ENCODE assay signal across 7 mouse cellular contexts in the genomic region with DNA sequence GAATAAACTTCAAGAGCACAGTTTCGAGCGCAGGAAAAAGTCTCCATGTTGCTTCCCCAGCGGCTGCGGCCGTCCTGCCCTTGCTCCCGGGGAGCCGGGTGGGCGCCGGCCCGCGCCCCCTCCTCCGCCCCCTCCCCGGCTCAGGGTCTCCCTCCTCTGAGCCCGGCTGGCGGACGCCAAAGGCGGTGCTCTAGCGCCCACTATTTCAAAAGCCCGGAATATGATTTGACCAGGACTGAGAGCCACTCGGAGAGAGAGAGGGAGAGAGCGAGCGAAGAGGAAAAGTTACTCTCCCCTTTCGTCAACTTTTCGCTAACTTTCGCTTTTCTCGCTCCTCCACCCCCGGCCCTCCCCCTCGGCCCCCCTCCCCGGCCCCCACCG. TPM values are rescaled to one million over a fixed set of nuclear protein-coding genes. Genes with fewer than 3 reads are reported as not detected.
DNase-seq lines count a peak whose midpoint lies in the region; ATAC-seq lines count a peak whose summit lies in the region.

No protein-coding gene starts in this region.

- under 1% methylated on average over 25 of the region's 30 CpGs for WGBS in forebrain, embryonic 10.5 days
- under 1% methylated on average over 21 of the region's 30 CpGs for WGBS in hindbrain, embryonic 16.5 days
- under 1% methylated on average over 25 of the region's 30 CpGs for WGBS in liver, embryonic 15.5 days (ENCODE audit: insufficient replicate concordance)

- peaks cover 16% of the 10 kb centered on the region for H3K36me3 ChIP-seq in forebrain, embryonic 10.5 days (replicated peaks)
- no peaks in the 10 kb centered on the region for H3K36me3 ChIP-seq in hindbrain, embryonic 16.5 days (ENCODE audit: control insufficient read depth, insufficient read depth, low read length)
- no peaks in the 10 kb centered on the region for H3K36me3 ChIP-seq in liver, embryonic 15.5 days (replicated peaks)

- H3K27ac ChIP-seq in forebrain, embryonic 10.5 days = peak overlapping the region; percentile 99
- H3K27ac ChIP-seq in hindbrain, embryonic 16.5 days (ENCODE audit: low read depth, low read length) = peak overlapping the region; percentile 79
- H3K27ac ChIP-seq in liver, embryonic 15.5 days (replicated peaks) = peak overlapping the region; percentile 65

- peaks cover 98% of the 10 kb centered on the region for H3K27me3 ChIP-seq in forebrain, embryonic 10.5 days (ENCODE audit: poor library complexity, severe bottlenecking)
- H3K27me3 ChIP-seq in hindbrain, embryonic 16.5 days (replicated peaks; ENCODE audit: control insufficient read depth, insufficient read depth, low read length) = peaks cover 49% of the 10 kb centered on the region
- peaks cover 99% of the 10 kb centered on the region for H3K27me3 ChIP-seq in liver, embryonic 15.5 days

- ATAC-seq in hindbrain, embryonic 16.5 days = peak; percentile 79
- ATAC-seq in liver, embryonic 15.5 days (ENCODE audit: insufficient read depth) = peak; percentile 30; the same call in 1 of the 2 replicates

- peak overlapping the region; percentile 61 for H3K4me2 ChIP-seq in hindbrain, embryonic 16.5 days (ENCODE audit: low read length)
- peak overlapping the region; percentile 68 for H3K4me2 ChIP-seq in liver, embryonic 15.5 days

- peak; percentile 39 for DNase-seq in ovary, postnatal 36 days (ENCODE audit: low spot score)
- DNase-seq in ovary, postnatal 10 days (ENCODE audit: low spot score) = no peak
- DNase-seq in forebrain, embryonic 10.5 days (ENCODE audit: extremely low spot score, low spot score) = no peak
- DNase-seq in retina, postnatal 1 day = peak; percentile 82
- no peak for DNase-seq in cerebellum, adult 11-12 months

- peak overlapping the region; percentile 91 for H3K4me3 ChIP-seq in forebrain, embryonic 10.5 days
- peak overlapping the region; percentile 49 for H3K4me3 ChIP-seq in hindbrain, embryonic 16.5 days (ENCODE audit: low read length)
- peak overlapping the region; percentile 59 for H3K4me3 ChIP-seq in liver, embryonic 15.5 days (replicated peaks)

- H3K4me1 ChIP-seq in forebrain, embryonic 10.5 days = peaks cover 97% of the 10 kb centered on the region
- peaks cover 16% of the 10 kb centered on the region for H3K4me1 ChIP-seq in hindbrain, embryonic 16.5 days (ENCODE audit: control insufficient read depth, insufficient read depth, low read depth, low read length)
- peaks cover 13% of the 10 kb centered on the region; the same call in 1 of the 2 replicates for H3K4me1 ChIP-seq in liver, embryonic 15.5 days (replicated peaks)

- peak overlapping the region; percentile 49 for H3K9ac ChIP-seq in hindbrain, embryonic 16.5 days (ENCODE audit: low read depth, low read length)
- H3K9ac ChIP-seq in liver, embryonic 15.5 days = no peak overlapping the region; the same call in 1 of the 2 replicates

- H3K9me3 ChIP-seq in forebrain, embryonic 10.5 days = no peaks in the 10 kb centered on the region
- no peaks in the 10 kb centered on the region for H3K9me3 ChIP-seq in hindbrain, embryonic 16.5 days (ENCODE audit: control insufficient read depth, low read length)
- H3K9me3 ChIP-seq in liver, embryonic 15.5 days (replicated peaks) = no peaks in the 10 kb centered on the region

RNA-seq across cellular contexts. Expression of a gene that starts 0.6 kb away (rescaled TPM):
- 40.1 and 43.1 TPM in 2 replicates for polyA plus RNA-seq in forebrain, embryonic 10.5 days (2016; fragmentation: Nextera tagmentation; extraction: Ambion mirVana)
- polyA plus RNA-seq in hindbrain, embryonic 16.5 days (2015; fragmentation: Nextera tagmentation; extraction: Ambion mirVana) = 12.6 and 14.3 TPM in 2 replicates
- polyA plus RNA-seq in liver, embryonic 15.5 days (2015; fragmentation: Nextera tagmentation; extraction: Ambion mirVana) = 1.5 and 2.0 TPM in 2 replicates

RNA-seq across cellular contexts. Expression of a gene that starts 31.6 kb away (rescaled TPM):
- polyA plus RNA-seq in forebrain, embryonic 10.5 days (2016; fragmentation: Nextera tagmentation; extraction: Ambion mirVana) = not detected in 2 replicates
- not detected in 2 replicates for polyA plus RNA-seq in hindbrain, embryonic 16.5 days (2015; fragmentation: Nextera tagmentation; extraction: Ambion mirVana)
- polyA plus RNA-seq in liver, embryonic 15.5 days (2015; fragmentation: Nextera tagmentation; extraction: Ambion mirVana) = not detected in 2 replicates

Comparison
In these comparisons a context has a peak if more than half of its experiments do, and no peak if none do; other contexts are left out.
1. DNase-seq: peak in ovary, postnatal 36 days (single experiment) and retina, postnatal 1 day (single experiment); none in ovary, postnatal 10 days (single experiment), forebrain, embryonic 10.5 days (single experiment) and cerebellum, adult 11-12 months (single experiment).
2. Peak in every context shown above with its lines, with median percentiles within 50 percentile points of each other: H3K27ac ChIP-seq and H3K4me3 ChIP-seq.